Mouse (Mus musculus): ENCODE data around the gene Actr10. TPM values are rescaled to one million over a fixed set of nuclear protein-coding genes. Genes with fewer than 3 reads are reported as not detected.
A peak's percentile ranks its signal among the peaks of the same experiment; 100 is the strongest.

The Actr10 gene
- total RNA-seq, 2 experiments from 2014 or later = 206 to 212 TPM

DNA sequence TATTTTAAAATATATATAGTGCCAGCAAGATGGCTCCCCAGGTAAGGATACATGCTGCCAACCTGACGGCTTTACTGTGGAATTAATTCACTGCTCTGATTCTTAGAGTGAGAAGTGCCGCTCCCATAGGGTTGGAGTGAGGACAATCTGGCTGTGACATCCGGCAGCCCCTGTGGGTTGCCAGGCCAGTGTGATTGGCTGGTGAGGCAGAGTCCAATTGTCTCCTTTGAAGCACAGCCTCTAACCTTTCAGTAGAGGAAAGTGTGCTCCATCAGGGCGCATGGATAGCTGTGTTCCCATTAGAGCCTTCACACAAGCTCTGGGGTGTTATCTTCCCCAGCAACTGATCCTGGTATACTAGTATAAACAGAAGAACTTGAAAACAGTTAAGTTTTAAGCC, 21.0 kb downstream of the Actr10 start:
- DNase-seq (ENCODE audit: low spot score in 2 of 2) = no peak

DNA sequence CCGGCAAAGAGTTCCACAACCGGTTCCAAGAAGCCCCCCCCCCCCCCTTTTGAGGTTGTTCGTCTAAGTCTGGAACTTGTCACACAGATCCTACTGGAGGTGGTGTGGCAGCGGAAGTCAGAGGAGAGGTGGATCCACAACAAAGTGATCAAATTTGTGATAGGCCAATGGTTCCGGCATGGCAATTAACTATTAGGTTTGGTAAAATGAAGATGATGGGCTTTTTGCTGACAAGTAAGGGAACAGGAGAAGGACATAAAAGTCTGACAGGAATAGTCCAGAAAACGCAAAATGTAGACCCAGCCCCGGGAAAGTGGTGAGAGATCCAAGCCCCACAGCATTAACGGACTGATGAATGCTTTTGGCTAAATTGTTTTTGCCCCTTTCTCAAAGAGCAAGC, 29.9 kb downstream of the Actr10 start:
- no peak for DNase-seq (ENCODE audit: low spot score in 2 of 2)

DNA sequence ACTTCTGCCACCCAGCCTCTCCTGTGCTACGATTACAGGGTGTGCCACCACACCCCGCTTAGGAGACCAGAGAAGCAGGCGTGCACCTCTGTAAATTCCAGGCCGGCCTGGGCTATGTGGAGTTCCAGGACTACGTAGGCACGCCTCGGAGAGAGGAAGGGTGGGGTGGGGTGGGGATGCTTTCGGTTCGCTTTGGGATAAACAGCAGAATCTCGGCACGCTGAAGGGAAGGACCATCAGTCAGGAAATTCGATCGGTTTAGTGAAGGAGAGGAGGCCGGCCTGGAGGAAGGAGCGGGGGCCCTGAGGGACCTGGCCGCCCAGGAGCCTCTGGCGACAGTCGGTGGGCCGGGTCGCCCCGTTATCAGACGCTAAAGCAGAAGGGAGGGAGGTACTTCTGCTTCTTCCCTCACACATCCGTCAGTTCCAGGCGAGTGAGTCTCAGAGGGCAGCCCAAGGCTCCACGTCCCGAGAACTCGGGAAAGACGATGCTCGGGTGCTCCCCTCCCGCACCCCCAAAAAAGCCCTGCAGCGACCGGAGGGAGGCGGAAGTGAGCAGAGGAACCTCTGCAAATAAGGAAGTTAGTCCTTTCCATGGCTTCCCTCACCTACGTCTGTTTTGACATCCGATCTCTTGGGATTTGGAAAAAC, 30.6 kb downstream of the Actr10 start:
- DNase-seq (ENCODE audit: low spot score in 2 of 2) = peak; percentile 61 to 77

DNA sequence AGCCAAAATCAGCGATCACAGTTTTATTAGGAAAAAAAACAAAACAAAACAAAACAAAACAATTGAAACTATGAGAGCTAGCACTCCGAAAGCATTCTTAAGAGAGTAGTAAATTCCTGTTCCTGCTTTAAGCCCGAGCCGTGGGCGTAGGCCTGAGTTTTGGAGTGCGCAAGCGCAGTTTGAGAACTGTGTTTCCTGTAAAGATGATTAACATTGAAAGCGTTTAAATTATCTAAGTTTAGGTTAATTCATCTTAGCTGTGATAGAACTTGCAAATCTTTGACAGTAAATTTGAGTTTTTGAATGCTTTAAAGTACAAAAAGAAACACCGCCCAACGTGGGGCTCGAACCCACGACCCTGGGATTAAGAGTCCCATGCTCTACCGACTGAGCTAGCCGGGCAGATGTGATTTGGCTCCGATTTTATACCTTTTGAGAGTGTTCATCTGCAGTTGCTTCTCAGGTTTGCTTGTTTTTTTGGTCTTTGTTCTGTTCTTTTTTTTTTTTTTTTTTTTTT, 31.2 kb downstream of the Actr10 start:
- DNase-seq (ENCODE audit: low spot score in 2 of 2) = peak; percentile 65 to 77

DNA sequence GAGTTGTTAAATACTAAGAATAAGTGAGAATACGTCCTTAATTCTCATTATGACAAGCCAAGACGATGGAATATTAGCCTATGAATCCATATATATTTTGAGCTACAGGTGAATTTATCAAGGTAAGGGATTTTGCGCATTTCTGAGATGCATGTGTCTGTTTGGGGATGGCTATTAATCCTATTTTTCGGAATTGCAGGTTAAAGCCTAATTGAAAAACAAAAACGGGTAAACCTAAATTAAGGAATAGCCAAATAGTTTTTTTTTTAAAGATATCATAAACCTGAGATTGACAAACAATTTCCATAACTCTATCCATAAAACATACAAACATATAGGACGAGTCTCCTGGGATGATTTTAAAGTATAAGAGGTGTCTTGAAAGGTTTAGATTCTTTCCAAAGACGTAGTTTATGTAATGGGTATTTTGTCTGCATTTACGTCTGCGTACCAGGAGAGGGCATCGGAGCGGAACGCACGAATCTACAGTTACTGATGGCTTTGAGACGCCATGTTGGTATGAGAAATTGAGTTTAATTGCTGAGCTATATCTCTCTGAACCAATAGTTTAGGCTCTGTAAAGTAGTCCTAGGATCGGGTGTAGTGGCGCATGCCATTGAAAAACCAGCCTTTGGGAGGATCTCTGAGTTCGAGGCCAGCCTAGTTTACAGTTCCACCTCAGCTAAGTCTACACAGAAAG, 32.0 kb downstream of the Actr10 start:
- DNase-seq (ENCODE audit: low spot score in 2 of 2) = no peak

DNA sequence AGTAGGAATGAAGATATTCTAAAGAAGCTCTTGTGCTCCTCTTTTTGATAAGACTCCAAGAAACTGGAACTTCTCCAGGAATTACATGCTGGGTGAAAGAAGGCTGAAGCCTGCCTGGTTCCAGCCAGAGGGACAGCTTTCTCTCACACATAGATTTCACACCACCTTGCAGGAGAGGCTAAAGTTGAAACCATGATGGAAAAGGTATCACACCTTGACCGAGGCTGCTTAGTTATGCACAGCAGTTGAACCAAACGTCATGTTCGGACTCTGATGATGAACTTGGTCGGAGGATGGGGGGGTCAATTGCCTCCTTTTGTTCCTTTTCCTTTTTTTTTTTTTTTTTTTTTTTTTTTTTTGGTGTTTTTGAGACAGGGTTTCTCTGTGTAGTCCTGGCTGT, 36.2 kb downstream of the Actr10 start:
- no peak for DNase-seq (ENCODE audit: low spot score in 2 of 2)

DNA sequence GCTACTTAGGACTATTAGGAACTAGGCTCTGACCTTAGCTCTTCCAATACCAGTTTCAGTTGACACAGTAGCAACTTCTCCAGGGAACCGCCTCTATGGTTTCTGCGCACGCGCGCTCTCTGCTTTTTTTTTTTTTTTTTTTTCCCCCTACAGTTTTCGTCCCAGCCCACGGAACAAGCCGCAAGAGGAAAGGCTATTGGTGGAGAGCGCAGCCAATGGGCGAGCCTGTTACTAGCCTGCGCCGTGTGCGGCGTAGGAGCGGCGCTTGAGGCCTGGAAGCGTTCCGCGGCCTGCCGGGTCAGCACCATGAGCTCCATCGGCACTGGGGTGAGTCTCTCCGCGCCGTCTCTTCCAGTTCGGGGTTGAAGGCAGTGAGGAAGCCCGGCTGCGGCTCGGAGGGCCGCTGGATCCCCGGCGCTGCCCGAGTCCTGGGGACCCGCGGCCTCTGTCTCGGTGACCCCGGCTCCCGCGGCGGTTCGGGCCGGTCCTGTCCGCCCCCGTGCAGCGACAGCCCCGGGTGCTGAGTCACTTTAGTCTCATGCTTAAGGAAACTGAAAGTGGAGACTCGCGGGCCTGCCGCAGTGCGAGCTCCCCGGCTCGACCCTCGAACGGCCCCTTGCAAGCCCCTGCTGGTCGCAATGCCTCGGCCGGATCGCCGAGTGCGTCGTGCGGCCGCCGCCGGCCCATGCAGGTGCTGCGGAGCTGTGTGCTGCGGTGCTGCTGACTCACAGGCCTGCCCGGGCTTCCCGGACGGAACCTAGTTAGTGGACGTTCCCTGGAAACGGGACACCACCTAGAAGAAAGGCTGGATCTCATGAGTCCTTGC, 37.0 kb downstream of the Actr10 start, which contains the start of gene Psma3:
Gene Psma3, plus strand, starts transcription at position 181 of the 826 bp plus-strand sequence.
- peak; percentile 74 to 77 for DNase-seq (ENCODE audit: low spot score in 2 of 2)

DNA sequence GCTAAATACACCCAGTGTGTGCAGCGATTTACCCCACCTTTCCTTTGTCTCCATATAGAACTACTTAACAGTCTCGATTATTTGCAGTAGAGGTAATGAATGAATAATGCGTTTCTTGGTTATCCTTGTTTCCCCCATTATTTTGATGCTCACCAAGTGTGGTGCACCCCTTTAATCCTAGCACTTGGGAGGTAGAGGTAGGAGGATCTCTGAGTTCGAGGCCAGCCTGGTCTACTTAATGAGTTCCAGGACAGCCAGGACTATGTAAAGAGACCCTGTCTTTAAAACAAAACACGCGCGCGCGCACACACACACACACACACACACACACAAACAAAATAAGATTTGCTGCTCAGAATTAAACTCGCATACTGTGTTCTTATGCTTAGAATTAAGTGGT, 37.7 kb downstream of the Actr10 start:
- DNase-seq (ENCODE audit: low spot score in 2 of 2) = no peak

DNA sequence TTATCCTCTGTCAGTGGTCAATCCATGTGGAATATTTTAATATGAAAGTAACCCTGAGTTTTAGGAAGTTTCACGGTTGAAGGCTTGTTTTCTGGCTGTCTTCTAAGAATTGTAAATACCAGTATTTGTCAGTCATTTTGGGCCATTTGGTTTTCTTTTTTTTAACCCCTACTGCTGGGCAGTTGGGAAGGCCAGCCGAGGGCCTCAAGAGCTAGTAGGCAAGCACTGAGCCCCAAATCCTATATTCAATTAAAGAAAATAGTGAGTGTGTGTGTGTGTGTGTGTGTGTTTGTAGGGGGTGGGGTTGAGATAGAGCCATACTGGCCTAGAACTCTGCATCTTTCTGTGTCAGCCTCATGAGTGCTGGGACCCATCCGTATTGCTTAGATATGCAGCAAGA, 38.2 kb downstream of the Actr10 start:
- no peak for DNase-seq (ENCODE audit: low spot score in 2 of 2)

DNA sequence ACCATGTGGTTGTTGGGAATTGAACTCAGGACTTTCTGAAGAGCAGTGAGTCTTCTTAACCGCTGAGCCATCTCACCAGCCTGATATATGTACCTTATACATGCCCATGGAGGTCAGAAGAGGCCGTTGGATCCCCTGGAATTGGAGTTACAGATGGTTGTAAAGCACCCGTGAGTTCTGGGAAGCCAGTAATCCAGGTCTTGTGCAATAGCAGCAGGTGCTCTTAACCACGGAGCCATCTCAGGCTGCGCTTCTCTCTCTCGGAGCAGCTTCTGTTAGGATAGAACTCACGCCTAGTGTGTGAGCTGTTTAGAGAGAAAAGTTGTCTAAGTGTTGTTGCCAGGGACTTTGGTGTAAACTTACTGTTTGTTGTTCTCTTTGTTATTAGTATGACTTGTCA, 40.7 kb downstream of the Actr10 start:
- no peak for DNase-seq (ENCODE audit: low spot score in 2 of 2)

DNA sequence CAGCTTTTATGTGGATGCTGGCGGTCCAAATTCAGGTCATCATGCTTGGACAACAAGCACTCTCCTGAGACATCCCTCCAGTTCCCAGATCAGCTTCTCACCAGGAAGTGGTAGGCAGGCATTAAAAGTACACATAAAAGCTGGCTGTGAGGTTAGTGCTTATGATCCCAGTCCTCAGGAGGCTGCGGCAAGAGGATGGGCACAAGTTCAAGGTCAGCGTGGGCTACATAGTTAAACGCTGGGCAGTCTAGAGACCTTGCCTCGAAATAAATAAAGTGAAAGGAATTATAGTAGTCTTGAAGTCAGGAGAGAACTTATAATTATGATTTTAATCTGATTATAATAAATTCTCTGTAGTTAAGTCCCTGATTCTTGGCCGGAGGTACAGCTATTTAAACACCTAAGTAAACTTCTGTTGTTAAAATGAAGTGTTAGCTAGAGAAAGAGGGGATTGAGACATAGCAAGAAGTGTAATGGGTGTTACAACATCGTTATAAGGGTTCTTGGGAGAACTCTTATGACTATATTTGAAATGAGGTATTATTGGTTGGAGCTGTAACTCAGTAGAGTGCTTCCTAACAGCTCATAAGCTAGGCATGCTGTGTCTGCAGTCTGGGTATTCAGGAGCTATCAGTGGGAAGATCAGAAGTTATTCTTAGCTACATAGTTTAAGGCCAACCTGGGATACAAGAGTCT, 47.3 kb downstream of the Actr10 start:
- no peak for DNase-seq (ENCODE audit: low spot score in 2 of 2)

DNA sequence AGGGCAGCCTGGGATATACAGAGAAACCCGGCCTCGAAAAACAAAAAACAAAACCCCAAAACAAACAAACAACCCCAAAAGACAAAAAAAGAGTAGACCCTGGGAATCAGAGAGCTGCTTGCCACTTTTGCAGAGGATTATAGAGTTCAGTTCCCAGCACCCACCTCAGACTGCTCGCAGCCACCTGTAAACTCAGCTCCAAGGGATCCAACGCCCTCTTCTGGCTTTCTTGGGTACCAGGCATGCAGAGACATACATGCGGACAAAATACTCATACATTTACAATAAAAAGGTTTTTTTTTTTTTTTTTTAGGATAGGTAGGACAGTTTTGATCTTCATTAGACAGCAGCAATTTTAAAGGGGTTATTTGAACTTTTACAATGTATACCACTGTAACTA, 59.6 kb downstream of the Actr10 start:
- no peak for DNase-seq (ENCODE audit: low spot score in 2 of 2)

DNA sequence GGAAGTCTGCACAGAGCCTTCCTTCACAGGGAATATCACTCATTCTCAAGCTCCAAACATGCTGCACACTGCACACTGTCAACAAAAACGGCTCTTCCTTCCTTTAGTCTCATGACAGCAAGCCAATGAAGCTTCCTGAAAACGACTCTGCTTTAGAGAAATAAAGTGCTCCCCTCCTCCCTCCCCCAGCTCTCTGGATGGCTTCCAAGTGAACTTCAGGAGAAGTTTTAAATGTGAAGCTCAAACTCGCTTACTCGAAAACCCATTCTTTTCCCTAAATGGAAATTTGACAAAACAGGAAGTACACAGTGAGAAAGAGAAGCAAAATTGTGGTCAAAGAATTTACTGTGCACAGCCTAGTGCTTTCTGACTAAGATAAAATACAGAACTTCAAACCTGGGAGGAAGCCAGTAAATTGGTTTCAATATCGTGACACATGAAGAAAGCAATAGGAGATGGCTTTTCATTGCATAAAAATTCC, 61.8 kb downstream of the Actr10 start:
- no peak for DNase-seq (ENCODE audit: low spot score in 2 of 2)

DNA sequence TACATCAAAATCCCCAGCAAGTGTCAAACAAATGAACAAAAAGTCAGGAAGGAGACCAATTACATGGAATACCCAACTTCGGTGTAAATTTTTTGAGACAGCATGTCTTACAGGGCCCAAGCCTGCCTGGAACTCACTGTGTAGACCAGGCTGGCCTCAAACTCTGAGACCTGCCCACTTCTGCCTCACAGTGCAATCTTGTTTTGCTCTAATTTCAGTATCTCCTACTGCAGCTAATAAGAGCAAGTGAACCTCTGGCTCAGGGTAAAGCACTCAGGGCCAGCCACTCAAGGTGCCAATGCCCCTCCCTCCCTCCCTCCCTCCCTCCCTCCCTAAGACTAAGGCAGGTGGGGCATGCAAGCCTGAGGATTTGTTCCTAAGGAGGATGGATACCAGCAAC, 62.7 kb downstream of the Actr10 start:
- DNase-seq (ENCODE audit: low spot score in 2 of 2) = no peak

DNA sequence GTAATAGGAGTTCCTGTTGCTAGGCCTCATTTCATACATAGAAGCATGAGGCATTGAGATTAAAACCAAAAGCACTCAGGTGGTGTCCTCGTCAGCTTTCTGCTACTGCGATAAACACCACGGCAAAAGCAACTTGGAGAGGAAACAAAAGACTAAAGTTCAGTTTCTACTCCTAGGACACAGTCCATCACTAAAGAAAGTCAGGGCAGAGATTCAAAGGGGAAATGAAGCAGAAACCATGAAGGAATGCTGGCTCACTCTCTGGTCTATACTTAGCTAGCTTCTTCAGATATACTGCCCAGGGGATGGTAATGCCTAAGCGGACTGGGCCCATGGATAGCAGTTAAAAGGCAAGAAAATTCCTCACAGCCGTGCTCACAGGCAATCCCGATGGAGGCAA, 63.8 kb downstream of the Actr10 start:
- no peak for DNase-seq (ENCODE audit: low spot score in 2 of 2)

DNA sequence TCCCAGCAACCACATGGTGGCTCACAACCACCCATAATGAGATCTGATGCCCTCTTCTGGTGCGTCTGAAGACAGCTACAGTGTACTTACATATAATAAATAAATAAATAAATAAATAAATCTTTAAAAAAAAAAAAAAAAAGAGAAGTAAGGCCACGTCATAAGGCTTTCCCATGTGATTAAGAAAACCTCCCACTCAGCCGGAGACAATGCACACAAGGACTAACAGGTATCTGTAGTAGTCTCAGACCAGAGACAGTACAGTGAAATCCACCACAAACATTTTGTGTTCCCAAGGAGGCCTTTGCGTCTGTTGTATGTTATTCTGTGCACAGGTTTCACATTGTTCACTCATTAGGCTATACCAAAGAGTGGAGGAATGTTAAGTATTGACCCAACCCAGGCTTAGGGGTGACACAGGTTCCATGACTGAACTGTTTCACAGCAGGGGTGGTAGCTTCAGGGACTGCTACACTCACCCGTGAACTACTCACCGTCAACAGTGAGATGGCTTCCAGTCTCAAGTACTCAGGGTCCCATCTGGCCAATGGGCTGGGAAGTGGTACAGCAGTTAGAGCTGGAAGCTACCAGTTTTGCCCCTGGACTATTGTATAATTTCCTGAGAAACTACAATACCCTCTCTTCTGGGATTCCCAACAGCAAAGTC, 66.2 kb downstream of the Actr10 start:
- no peak for DNase-seq (ENCODE audit: low spot score in 2 of 2)

DNA sequence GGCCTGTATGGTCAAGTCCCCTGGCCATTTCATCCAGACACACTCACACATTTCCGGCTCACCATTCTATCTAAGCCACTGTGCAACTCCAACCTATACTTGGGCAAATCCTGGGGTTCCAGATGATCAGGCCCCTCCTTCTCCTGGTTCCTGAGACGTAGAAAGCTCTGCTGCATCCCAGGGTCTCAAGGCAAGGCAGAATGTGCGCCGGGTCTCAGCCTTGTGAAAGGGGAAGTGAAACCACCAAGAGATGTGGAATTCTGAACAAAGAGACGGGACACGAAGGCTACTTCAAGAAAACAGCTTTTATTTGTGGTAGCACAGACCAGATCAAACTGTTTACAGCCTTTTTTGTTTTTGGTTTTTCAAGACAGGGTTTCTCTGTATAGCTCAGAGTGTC, 68.5 kb downstream of the Actr10 start:
- no peak for DNase-seq (ENCODE audit: low spot score in 2 of 2)

DNA sequence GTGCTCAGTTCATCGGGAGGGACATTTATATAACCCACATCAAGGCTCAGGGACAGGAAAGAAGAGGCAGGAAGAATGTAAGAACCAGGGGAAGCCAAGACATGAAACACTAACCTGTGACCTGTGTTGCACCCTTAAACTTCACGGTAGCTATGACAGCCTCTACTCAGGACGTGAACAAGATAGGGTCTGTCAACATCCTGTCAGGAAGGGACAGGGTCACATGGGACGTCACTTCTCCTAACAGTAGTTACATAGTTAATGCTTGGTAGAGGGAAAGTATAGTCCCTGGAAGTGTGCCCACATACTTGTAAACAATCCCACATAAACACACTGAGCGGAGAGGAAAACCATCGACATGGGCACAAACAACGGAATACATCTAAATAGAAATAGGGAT, 69.2 kb downstream of the Actr10 start:
- no peak for DNase-seq (ENCODE audit: low spot score in 2 of 2)

DNA sequence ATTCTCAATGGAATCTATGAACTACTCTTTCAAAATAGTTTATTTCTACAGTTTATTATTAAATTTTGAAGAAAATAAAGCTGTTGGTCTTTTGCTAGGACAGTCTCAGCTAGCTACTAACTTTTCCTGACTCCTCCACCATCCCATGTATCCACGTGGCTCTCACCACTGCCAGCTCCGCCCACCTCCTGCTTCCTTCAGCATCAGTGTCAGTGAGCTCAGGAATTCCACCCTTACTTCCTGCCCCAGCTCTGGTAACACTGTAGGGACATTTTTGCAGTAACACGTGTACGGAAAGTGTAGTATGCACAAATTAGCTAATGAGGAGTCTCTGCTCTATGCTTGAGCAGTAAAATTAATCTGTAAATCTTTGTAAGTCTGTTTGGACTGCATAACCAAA, 72.1 kb downstream of the Actr10 start:
- no peak for DNase-seq (ENCODE audit: low spot score in 2 of 2)

All from adrenal gland, postnatal 4 days (tissue).